Mouse (Mus musculus): ENCODE data around the gene Strap. TPM values are rescaled to one million over a fixed set of nuclear protein-coding genes. Genes with fewer than 3 reads are reported as not detected.

The Strap gene
- polyA plus RNA-seq, 1 experiment, result 13.1 TPM

GRCm38 (mm10) chr6:137772918-137773636 is 38.2 kb downstream of the Strap start:
- Histone ChIP-seq H3K4me1 (no peaks in the 10 kb centered on the region), H3K4me3 (replicated peaks) (no peak overlapping the region), H3K27me3 (replicated peaks) (no peaks in the 10 kb centered on the region), H3K9me3 (peaks cover 57% of the 10 kb centered on the region), H3K36me3 (replicated peaks; ENCODE audit: low read length) (peaks cover 58% of the 10 kb centered on the region)
- no peak for TF ChIP-seq FLI1 (IDR thresholded peaks at IDR 0.05; ENCODE audit: low read length)
- TF ChIP-seq GATA1 (IDR thresholded peaks at IDR 0.05; ENCODE audit: borderline replicate concordance, low read length), result no peak

GRCm38 (mm10) chr6:137773637-137774028 is 38.8 kb downstream of the Strap start:
- H3K4me3 ChIP-seq (replicated peaks), result no peak overlapping the region
- no peaks in the 10 kb centered on the region for H3K27me3 ChIP-seq (replicated peaks)
- peaks cover 58% of the 10 kb centered on the region for H3K36me3 ChIP-seq (replicated peaks; ENCODE audit: low read length)
- H3K4me1 ChIP-seq, result no peaks in the 10 kb centered on the region
- TF ChIP-seq FLI1 (IDR thresholded peaks at IDR 0.05; ENCODE audit: low read length) (no peak), GATA1 (IDR thresholded peaks at IDR 0.05; ENCODE audit: borderline replicate concordance, low read length) (no peak)
- H3K9me3 ChIP-seq, result peaks cover 51% of the 10 kb centered on the region

- Histone ChIP-seq H3K36me3 (replicated peaks; ENCODE audit: low read length) (peaks cover 61% of the 10 kb centered on the region), H3K27me3 (replicated peaks) (no peaks in the 10 kb centered on the region), H3K4me1 (no peaks in the 10 kb centered on the region), H3K9me3 (peaks cover 49% of the 10 kb centered on the region), H3K4me3 (replicated peaks) (no peak overlapping the region)
- no peak for TF ChIP-seq GATA1 (IDR thresholded peaks at IDR 0.05; ENCODE audit: borderline replicate concordance, low read length)
- no peak for TF ChIP-seq FLI1 (IDR thresholded peaks at IDR 0.05; ENCODE audit: low read length)
Observed at GRCm38 (mm10) chr6:137774166-137774565, 39.3 kb downstream of the Strap start.

- TF ChIP-seq GATA1 (IDR thresholded peaks at IDR 0.05; ENCODE audit: borderline replicate concordance, low read length) (no peak), FLI1 (IDR thresholded peaks at IDR 0.05; ENCODE audit: low read length) (no peak)
- Histone ChIP-seq H3K9me3 (peaks cover 44% of the 10 kb centered on the region), H3K4me3 (replicated peaks) (no peak overlapping the region), H3K4me1 (no peaks in the 10 kb centered on the region), H3K36me3 (replicated peaks; ENCODE audit: low read length) (peaks cover 67% of the 10 kb centered on the region), H3K27me3 (replicated peaks) (no peaks in the 10 kb centered on the region)
Observed at GRCm38 (mm10) chr6:137775159-137775558, 40.3 kb downstream of the Strap start.

GRCm38 (mm10) chr6:137776981-137777380 is 42.1 kb downstream of the Strap start:
- TF ChIP-seq FLI1 (IDR thresholded peaks at IDR 0.05; ENCODE audit: low read length) (no peak), GATA1 (IDR thresholded peaks at IDR 0.05; ENCODE audit: borderline replicate concordance, low read length) (no peak)
- Histone ChIP-seq H3K4me3 (replicated peaks) (no peak overlapping the region), H3K4me1 (peaks cover 3% of the 10 kb centered on the region; the same call in 1 of the 2 replicates), H3K27me3 (replicated peaks) (no peaks in the 10 kb centered on the region), H3K9me3 (peaks cover 32% of the 10 kb centered on the region), H3K36me3 (replicated peaks; ENCODE audit: low read length) (peaks cover 70% of the 10 kb centered on the region)

- H3K4me1 ChIP-seq, result peaks cover 8% of the 10 kb centered on the region
- TF ChIP-seq GATA1 (IDR thresholded peaks at IDR 0.05; ENCODE audit: borderline replicate concordance, low read length), result no peak
- no peak for TF ChIP-seq FLI1 (IDR thresholded peaks at IDR 0.05; ENCODE audit: low read length)
- H3K9me3 ChIP-seq, result no peaks in the 10 kb centered on the region
- no peak overlapping the region for H3K4me3 ChIP-seq (replicated peaks)
- H3K27me3 ChIP-seq (replicated peaks), result no peaks in the 10 kb centered on the region
- peaks cover 85% of the 10 kb centered on the region for H3K36me3 ChIP-seq (replicated peaks; ENCODE audit: low read length)
Observed at GRCm38 (mm10) chr6:137783899-137784637, 49.2 kb downstream of the Strap start.

GRCm38 (mm10) chr6:137788976-137789590 is 54.2 kb downstream of the Strap start:
- Histone ChIP-seq H3K4me1 (peaks cover 23% of the 10 kb centered on the region), H3K4me3 (replicated peaks) (no peak overlapping the region), H3K27me3 (replicated peaks) (no peaks in the 10 kb centered on the region), H3K36me3 (replicated peaks; ENCODE audit: low read length) (peaks cover 62% of the 10 kb centered on the region), H3K9me3 (no peaks in the 10 kb centered on the region)
- TF ChIP-seq GATA1 (IDR thresholded peaks at IDR 0.05; ENCODE audit: borderline replicate concordance, low read length) (no peak), FLI1 (IDR thresholded peaks at IDR 0.05; ENCODE audit: low read length) (no peak)

- TF ChIP-seq GATA1 (IDR thresholded peaks at IDR 0.05; ENCODE audit: borderline replicate concordance, low read length) (no peak), FLI1 (IDR thresholded peaks at IDR 0.05; ENCODE audit: low read length) (no peak)
- Histone ChIP-seq H3K4me1 (peaks cover 28% of the 10 kb centered on the region), H3K36me3 (replicated peaks; ENCODE audit: low read length) (peaks cover 61% of the 10 kb centered on the region), H3K9me3 (no peaks in the 10 kb centered on the region), H3K4me3 (replicated peaks) (no peak overlapping the region), H3K27me3 (replicated peaks) (no peaks in the 10 kb centered on the region)
Observed at GRCm38 (mm10) chr6:137789658-137790057, 54.8 kb downstream of the Strap start.

GRCm38 (mm10) chr6:137795494-137795893 is 60.6 kb downstream of the Strap start:
- H3K4me1 ChIP-seq, result peaks cover 29% of the 10 kb centered on the region
- TF ChIP-seq GATA1 (IDR thresholded peaks at IDR 0.05; ENCODE audit: borderline replicate concordance, low read length) (no peak), FLI1 (IDR thresholded peaks at IDR 0.05; ENCODE audit: low read length) (no peak)
- no peak overlapping the region for H3K4me3 ChIP-seq (replicated peaks)
- peaks cover 73% of the 10 kb centered on the region for H3K36me3 ChIP-seq (replicated peaks; ENCODE audit: low read length)
- no peaks in the 10 kb centered on the region for H3K27me3 ChIP-seq (replicated peaks)
- H3K9me3 ChIP-seq, result peaks cover 8% of the 10 kb centered on the region

Measured in megakaryocyte, embryonic 14.5 days (primary cell).